Mouse (Mus musculus) kidney, embryonic 14.5 days (tissue): Measurements from ENCODE around the gene Pnldc1. TPM values are rescaled to one million over a fixed set of nuclear protein-coding genes. Genes with fewer than 3 reads are reported as not detected.

Experiments used
- ATAC-seq: fragments of 200-750 bp; cut with Nextera tagmentation; 2 replicates; pipeline ENCODE4 v1.8.0; 2017; ENCODE audit warnings: moderate number of reproducible peaks, mild to moderate bottlenecking, moderate TSS enrichment, moderate library complexity; ENCODE audit not compliant: low FRiP score, low TSS enrichment
- H3K27ac ChIP-seq: fragments of 300-500 bp; sonication (generic); 2 replicates; pipeline ENCODE4 v1.5.1; 2014; ENCODE audit warnings: low read depth, mild to moderate bottlenecking, low read length, moderate library complexity, mixed read lengths
- H3K27me3 ChIP-seq: fragments of 300-500 bp; sonication (generic); 2 replicates; pipeline ENCODE4 v1.6.1; 2014; ENCODE audit warnings: mild to moderate bottlenecking, low read length; ENCODE audit not compliant: control insufficient read depth, insufficient read depth
- H3K36me3 ChIP-seq: fragments of 300-500 bp; sonication (generic); 2 replicates; pipeline ENCODE4 v1.6.1; 2014; ENCODE audit warnings: low read length, mixed read lengths; ENCODE audit not compliant: control insufficient read depth, insufficient read depth
- H3K4me1 ChIP-seq: fragments of 300-500 bp; sonication (generic); 2 replicates; pipeline ENCODE4 v1.6.1; 2014; ENCODE audit warnings: low read length, mixed read lengths; ENCODE audit not compliant: control insufficient read depth, insufficient read depth
- H3K4me2 ChIP-seq: fragments of 300-500 bp; sonication (generic); replicated peaks from 2 replicates; pipeline ENCODE4 v1.6.1; 2014; ENCODE audit warnings: low read depth, mild to moderate bottlenecking, low read length
- H3K4me3 ChIP-seq: fragments of 300-500 bp; sonication (generic); 2 replicates; pipeline ENCODE4 v1.5.1; 2014; ENCODE audit warnings: mild to moderate bottlenecking, low read length
- H3K9ac ChIP-seq: fragments of 300-500 bp; sonication (generic); 2 replicates; pipeline ENCODE4 v1.6.1; 2014; ENCODE audit warnings: low read depth, mild to moderate bottlenecking, low read length, moderate library complexity
- H3K9me3 ChIP-seq: fragments of 300-500 bp; sonication (generic); 2 replicates; pipeline ENCODE4 v1.6.1; 2016; ENCODE audit warnings: low read length; ENCODE audit not compliant: control insufficient read depth
- WGBS: fragments of 180-500 bp; shearing (Covaris S2); extraction: QIAGEN DNeasy Blood & Tissue Kit; methylation state at CpG from one replicate; pipeline ENCODE4 v1.1.7; 2014; 5-methylcytosine and 5-hydroxymethylcytosine counted together
- polyA plus RNA-seq: library from polyadenylated mRNA; unstranded; fragments of >200 nt; fragmentation: Nextera tagmentation; extraction: Ambion mirVana; gene quantifications from 2 replicates; pipeline ENCODE4 v1.2.1, GENCODE M21; 2014

The Pnldc1 gene
- polyA plus RNA-seq, 1 experiment from 2014 or later, result 1.7 TPM

DNA sequence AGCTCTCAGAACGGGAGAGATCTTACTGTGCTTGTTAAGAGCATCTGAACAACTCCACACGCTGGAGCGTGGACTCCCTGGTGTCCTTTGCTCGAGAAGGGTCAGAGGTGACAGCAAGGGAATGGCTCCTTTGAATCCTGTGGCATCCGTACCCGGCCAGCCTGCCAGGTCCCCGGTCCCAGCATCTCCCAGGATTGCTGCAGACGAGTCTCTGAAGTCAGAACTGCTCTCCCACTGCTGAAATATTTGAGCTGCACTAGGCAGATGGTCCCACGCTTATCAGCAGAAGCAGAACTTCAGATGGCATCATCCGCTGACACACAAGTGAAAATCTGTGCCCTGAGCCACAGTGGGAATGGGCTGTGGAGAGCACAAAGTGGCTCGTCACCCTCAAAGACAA lies 58.3 kb downstream of the Pnldc1 start:
- Histone ChIP-seq H3K27ac (no peak overlapping the region), H3K9ac (no peak overlapping the region), H3K4me2 (no peak overlapping the region), H3K27me3 (no peaks in the 10 kb centered on the region), H3K9me3 (no peaks in the 10 kb centered on the region), H3K4me1 (no peaks in the 10 kb centered on the region), H3K4me3 (no peak overlapping the region), H3K36me3 (no peaks in the 10 kb centered on the region)
- ATAC-seq, result no peak
- WGBS, result 72% methylated on average over 11 of the region's 11 CpGs

DNA sequence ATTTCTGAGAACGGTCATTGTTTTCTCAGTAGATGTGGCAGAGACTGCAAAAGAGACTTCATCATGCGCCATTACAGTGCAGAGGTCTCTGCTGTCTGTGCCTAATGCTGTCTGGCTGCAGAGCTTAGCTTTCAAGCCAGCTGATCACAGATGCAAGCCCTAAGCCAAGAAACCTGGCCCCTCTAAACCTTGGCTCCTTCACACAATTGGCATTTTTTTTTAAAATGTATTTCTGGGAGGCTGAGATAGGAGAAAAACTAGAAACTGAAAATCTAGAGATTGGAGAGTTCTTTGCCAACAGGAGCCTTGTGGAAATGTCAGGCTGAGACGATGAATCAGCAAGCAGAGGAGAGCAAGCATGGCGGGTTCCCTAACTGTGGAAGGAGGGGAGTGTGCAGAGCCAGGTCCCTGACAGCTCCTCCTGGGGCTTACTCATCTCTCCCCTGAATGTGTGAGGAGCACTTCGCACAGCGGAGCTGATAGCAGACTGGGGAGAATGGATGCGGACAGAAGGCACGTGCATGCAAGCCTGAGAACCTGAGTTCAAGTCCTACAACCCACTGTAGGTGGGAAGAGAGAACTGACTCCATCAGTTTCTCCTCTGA lies 60.1 kb downstream of the Pnldc1 start:
- Histone ChIP-seq H3K4me3 (no peak overlapping the region), H3K27ac (no peak overlapping the region), H3K4me1 (no peaks in the 10 kb centered on the region; the same call in 1 of the 2 replicates), H3K9me3 (no peaks in the 10 kb centered on the region), H3K36me3 (no peaks in the 10 kb centered on the region), H3K4me2 (no peak overlapping the region), H3K27me3 (no peaks in the 10 kb centered on the region), H3K9ac (no peak overlapping the region)
- ATAC-seq, result no peak
- WGBS, result 88% methylated on average over 8 of the region's 8 CpGs

DNA sequence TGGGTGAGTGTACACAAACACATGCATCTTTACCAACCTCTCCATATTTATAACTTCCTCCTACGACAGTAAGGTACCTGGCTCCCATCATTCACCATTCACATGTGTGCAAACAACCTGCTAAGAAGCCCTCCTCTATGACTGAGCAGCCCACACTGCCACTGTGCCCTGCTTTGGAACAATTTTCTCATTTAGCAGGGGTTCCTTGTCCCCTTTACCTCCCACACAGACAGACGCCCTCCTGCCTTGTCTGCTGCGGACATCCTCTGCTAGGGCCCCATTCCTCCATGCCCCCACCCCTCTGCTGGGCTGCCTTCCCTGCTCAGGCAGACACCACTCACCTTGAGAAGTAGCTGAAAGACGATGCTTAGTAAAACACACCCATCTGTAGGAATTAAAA lies 62.3 kb downstream of the Pnldc1 start:
- no peak for ATAC-seq
- Histone ChIP-seq H3K36me3 (no peaks in the 10 kb centered on the region), H3K4me2 (no peak overlapping the region), H3K4me3 (no peak overlapping the region), H3K9ac (no peak overlapping the region), H3K27me3 (no peaks in the 10 kb centered on the region), H3K4me1 (no peaks in the 10 kb centered on the region; the same call in 1 of the 2 replicates), H3K27ac (no peak overlapping the region), H3K9me3 (no peaks in the 10 kb centered on the region)
- WGBS, result 45% methylated on average over 4 of the region's 4 CpGs

DNA sequence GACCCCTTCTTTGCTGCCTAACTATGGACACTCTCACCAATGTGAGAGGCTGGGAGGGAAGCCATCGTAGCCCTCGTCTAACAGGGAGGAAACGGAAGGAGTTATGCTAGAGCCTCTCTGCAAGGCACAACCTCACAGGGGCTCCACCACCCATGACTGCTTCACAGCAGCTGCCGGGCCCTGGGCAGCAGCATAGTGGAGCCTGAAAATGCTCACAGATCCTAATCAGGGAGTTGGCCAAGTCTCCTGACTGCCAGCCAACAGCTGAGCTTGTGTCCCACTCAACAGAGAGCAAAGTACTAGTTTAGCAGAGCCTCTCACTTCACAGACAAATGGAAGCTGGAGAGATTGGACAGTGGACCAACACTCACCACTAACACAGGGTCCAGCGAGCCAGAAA lies 63.6 kb downstream of the Pnldc1 start:
- peak; percentile 24; the same call in 1 of the 2 replicates for ATAC-seq
- peak overlapping the region; percentile 65 for H3K27ac ChIP-seq
- no peak overlapping the region for H3K4me3 ChIP-seq

GRCm38 (mm10) chr17:12845862-12846261 lies 64.2 kb downstream of the Pnldc1 start:
- no peaks in the 10 kb centered on the region for H3K36me3 ChIP-seq
- peak; percentile 60; the same call in 1 of the 2 replicates for ATAC-seq
- no peaks in the 10 kb centered on the region; the same call in 1 of the 2 replicates for H3K4me1 ChIP-seq
- no peaks in the 10 kb centered on the region for H3K9me3 ChIP-seq
- 23% methylated on average over 5 of the region's 5 CpGs for WGBS
- H3K9ac ChIP-seq, result no peak overlapping the region
- no peak overlapping the region for H3K4me3 ChIP-seq
- H3K4me2 ChIP-seq, result no peak overlapping the region
- H3K27me3 ChIP-seq, result no peaks in the 10 kb centered on the region
- H3K27ac ChIP-seq, result 0 out of 2 replicates have a peak overlapping the region, but pooled peaks have one; percentile 24

More for the DNA sequence above, 63.6 kb downstream of the Pnldc1 start:
- no peaks in the 10 kb centered on the region; the same call in 1 of the 2 replicates for H3K4me1 ChIP-seq
- no peaks in the 10 kb centered on the region for H3K9me3 ChIP-seq
- no peak overlapping the region for H3K4me2 ChIP-seq
- no peaks in the 10 kb centered on the region for H3K36me3 ChIP-seq
- no peak overlapping the region for H3K9ac ChIP-seq
- no peaks in the 10 kb centered on the region for H3K27me3 ChIP-seq
- WGBS, result 62% methylated on average over 5 of the region's 5 CpGs

DNA sequence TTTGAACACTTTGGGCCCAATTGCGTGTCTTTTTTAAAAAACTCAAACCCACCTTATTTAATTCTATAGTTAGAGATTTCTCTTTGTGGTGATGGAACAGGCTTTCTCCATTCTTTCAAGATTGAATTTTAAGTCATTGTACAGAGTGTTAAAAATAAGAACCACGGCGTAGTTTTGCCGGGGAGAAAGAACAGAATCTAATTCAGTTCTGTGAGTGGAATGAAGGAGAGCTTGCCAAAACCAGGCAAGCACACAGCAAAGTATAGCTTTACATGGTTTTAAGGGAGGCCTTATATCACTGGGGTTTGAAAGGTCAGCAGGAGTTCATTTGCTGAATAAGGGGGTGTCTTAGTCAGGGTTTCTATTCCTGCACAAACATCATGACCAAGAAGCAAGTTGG lies 65.5 kb downstream of the Pnldc1 start:
- 83% methylated on average over 4 of the region's 4 CpGs for WGBS
- no peak overlapping the region for H3K4me3 ChIP-seq

DNA sequence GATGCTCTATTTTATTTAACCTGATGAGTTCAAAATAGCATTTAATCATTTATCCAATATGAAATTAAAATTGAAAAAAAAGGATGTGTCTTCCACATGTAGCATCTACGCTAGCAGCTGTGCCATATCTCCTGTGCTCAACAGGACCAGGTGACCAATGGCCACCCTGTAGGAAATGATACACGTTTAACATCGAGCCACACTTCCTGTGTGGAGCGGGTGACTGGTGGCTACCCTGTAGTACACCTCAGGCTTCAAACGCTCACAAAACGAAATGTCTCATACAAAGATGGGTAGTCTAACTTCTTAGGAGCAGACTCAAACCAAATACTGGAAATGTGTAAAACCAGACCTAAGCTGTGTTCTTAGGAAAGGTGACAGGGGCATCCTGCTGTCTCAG lies 66.2 kb downstream of the Pnldc1 start:
- Histone ChIP-seq H3K9ac (no peak overlapping the region), H3K27ac (no peak overlapping the region; the same call in 1 of the 2 replicates), H3K9me3 (no peaks in the 10 kb centered on the region), H3K27me3 (no peaks in the 10 kb centered on the region), H3K4me1 (no peaks in the 10 kb centered on the region; the same call in 1 of the 2 replicates), H3K4me3 (no peak overlapping the region), H3K4me2 (no peak overlapping the region), H3K36me3 (no peaks in the 10 kb centered on the region)
- no peak for ATAC-seq
- 72% methylated on average over 6 of the region's 6 CpGs for WGBS

More for the DNA sequence above, 65.5 kb downstream of the Pnldc1 start:
- ATAC-seq, result no peak
- Histone ChIP-seq H3K27ac (no peak overlapping the region), H3K4me2 (no peak overlapping the region), H3K9me3 (no peaks in the 10 kb centered on the region), H3K4me1 (no peaks in the 10 kb centered on the region; the same call in 1 of the 2 replicates), H3K36me3 (no peaks in the 10 kb centered on the region), H3K27me3 (no peaks in the 10 kb centered on the region), H3K9ac (no peak overlapping the region)

GRCm38 (mm10) chr17:12839475-12840267 lies 70.4 kb downstream of the Pnldc1 start:
- H3K4me2 ChIP-seq, result no peak overlapping the region
- H3K27ac ChIP-seq, result no peak overlapping the region
- H3K4me1 ChIP-seq, result no peaks in the 10 kb centered on the region
- H3K27me3 ChIP-seq, result no peaks in the 10 kb centered on the region
- H3K36me3 ChIP-seq, result no peaks in the 10 kb centered on the region
- no peak overlapping the region for H3K4me3 ChIP-seq
- WGBS, result 81% methylated on average over 10 of the region's 10 CpGs
- no peak for ATAC-seq
- no peaks in the 10 kb centered on the region for H3K9me3 ChIP-seq
- H3K9ac ChIP-seq, result no peak overlapping the region
